Mouse (Mus musculus): ENCODE measurements around the gene Btbd35f26.
"Not testable (repeated sequence)": the region's sequence is repeated elsewhere in the genome, so short reads cannot be mapped to it uniquely, and the experiment has no call there.

Btbd35f26 gene

DNA sequence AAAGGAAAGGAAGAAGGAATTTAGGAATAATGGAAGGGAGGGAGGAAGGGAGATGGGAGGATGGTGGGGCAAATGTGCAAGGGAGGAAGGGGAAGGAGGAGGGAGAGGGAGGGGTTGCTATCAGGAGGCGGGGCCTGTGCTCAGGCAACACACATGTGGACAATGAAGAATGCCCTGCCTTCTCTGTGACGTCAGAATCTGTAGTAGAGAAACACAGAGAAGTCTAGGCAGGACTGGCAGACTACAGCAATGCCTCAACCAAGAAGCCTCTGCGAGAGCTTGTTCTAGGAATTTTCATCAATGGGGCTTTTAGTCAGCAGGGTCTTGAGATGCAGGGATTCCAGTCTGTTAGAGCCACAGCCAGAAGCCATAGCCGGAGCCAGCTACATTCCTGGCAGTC is at the start of gene Btbd35f26:
Gene Btbd35f26, plus strand, starts transcription at position 301 of the 400 bp plus-strand sequence.
- not testable (repeated sequence) for DNase-seq

GRCm38 (mm10) chrX:31341924-31342323 is 5.7 kb downstream of the Btbd35f26 start:
- DNase-seq, result not testable (repeated sequence)

DNA sequence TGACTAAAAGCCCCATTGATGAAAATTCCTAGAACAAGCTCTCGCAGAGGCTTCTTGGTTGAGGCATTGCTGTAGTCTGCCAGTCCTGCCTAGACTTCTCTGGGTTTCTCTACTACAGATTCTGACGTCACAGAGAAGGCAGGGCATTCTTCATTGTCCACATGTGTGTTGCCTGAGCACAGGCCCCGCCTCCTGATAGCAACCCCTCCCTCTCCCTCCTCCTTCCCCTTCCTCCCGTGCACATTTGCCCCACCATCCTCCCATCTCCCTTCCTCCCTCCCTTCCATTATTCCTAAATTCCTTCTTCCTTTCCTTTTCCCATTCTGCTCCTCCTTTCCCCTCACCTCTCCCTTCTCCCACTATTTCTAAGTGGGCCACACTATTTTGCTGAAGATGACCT is 47.6 kb downstream of the Btbd35f26 start, which contains the start of gene Btbd35f19:
Gene Btbd35f19, minus strand, starts transcription at position 101 of the 400 bp plus-strand sequence.
- DNase-seq, result not testable (repeated sequence)

Measured in thymus, postnatal 25 days (tissue).